Mouse (Mus musculus): ENCODE measurements around the gene Tpcn2. TPM values are rescaled to one million over a fixed set of nuclear protein-coding genes. Genes with fewer than 3 reads are reported as not detected.

Gene Tpcn2
- total and polyA plus RNA-seq, 2 experiments from 2014 or later: 2.3 to 4.7 TPM

DNA sequence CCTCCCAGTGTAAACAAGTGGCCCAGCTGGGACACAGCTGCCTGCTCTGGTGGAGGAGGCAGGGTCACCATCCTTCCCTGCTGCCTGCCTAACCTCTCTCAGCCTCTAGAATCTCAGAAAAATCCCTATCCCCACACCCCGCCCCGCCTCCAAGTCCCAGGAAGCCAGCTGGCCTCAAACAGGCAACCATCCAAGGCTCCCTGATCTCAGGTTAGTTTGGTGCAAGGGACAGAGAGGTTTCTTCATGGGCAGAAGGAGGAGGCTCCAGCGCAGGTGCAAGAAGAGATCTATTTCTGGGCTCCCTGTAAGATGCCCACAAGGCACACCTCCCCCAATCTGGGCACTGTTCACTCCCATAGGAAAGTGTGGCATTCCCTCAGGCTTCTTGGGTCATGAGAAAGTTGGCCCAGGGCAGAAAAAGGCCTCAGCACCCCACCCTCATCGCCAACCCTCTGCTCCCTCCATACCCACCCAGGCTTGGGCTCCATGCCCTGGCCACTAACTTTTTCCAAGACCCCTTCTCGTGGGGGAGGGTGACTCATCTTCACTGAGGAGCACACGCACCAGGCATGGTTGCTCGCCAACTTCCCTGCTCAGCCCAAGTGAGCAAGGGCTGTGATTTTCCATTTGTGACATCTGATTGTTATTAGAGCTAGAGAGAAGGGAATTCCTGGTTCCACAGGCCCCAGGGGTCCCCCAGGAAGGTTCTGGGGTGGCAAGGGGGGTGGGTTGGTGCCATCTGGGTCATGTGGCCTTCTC, 15.9 kb upstream of the Tpcn2 start:
- TF ChIP-seq CTCF (IDR thresholded peaks at IDR 0.05; ENCODE audit: low read depth): no peak
- H3K4me1 ChIP-seq (ENCODE audit: insufficient read depth, low read length): no peaks in the 10 kb centered on the region
- H3K4me3 ChIP-seq (ENCODE audit: low read length): no peak overlapping the region
- no peaks in the 10 kb centered on the region for H3K9me3 ChIP-seq (ENCODE audit: low read length)
- H3K9ac ChIP-seq (replicated peaks; ENCODE audit: low read length): no peak overlapping the region
- H3K36me3 ChIP-seq (ENCODE audit: insufficient read depth, low read length): no peaks in the 10 kb centered on the region
- no peak overlapping the region for H3K4me2 ChIP-seq (ENCODE audit: low read depth, low read length)
- ATAC-seq (no peak), DNase-seq (ENCODE audit: low spot score) (peak; percentile 43)
- H3K27me3 ChIP-seq (ENCODE audit: insufficient read depth, low read length): no peaks in the 10 kb centered on the region
- WGBS: 54% methylated on average over 7 of the region's 7 CpGs
- no peak overlapping the region for H3K27ac ChIP-seq

DNA sequence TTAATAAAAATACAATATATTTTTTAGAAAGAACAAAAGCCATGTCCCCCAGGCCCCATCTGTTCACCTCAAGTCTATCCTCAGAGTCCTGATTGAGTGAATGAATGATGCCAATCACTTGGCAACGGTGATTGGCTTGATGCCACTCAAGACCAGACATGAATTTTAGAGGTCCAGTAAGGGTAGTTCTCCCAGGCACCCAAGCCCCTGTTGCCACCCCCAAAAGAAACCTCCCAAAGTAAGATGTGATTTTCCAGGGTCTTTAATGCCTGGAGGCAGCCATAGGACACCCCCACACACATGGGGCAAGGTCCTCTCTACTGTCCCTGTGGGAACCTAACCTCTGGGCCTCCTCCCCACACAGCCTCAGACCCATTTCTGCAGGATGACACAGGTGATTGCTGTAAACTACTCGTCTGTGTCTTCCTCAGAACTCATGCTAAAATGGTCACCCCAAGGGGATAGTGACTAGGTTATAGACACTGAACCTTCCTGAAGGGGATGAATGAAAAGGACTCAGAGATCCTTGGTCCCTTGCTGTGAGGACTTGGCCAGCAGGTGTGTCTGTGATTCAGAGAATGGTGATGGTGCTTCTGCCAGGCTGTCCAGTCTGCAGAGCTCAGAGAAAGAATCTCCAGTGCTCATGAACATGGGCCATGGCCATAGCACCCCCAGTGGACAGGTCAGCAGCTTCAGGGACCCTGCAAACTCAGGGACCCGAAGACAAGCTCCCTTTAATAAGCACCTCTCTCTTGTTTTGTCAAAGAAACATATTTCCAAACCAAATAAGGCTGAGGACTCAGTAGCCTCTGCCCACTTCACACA, 15.1 kb upstream of the Tpcn2 start:
- ATAC-seq (no peak), DNase-seq (ENCODE audit: low spot score) (no peak)
- no peak overlapping the region for H3K9ac ChIP-seq (replicated peaks; ENCODE audit: low read length)
- TF ChIP-seq CTCF (IDR thresholded peaks at IDR 0.05; ENCODE audit: low read depth): peak; percentile 23; the same call in 1 of the 2 replicates
- no peak overlapping the region for H3K4me3 ChIP-seq (ENCODE audit: low read length)
- no peaks in the 10 kb centered on the region for H3K9me3 ChIP-seq (ENCODE audit: low read length)
- no peak overlapping the region for H3K4me2 ChIP-seq (ENCODE audit: low read depth, low read length)
- H3K36me3 ChIP-seq (ENCODE audit: insufficient read depth, low read length): no peaks in the 10 kb centered on the region
- H3K4me1 ChIP-seq (ENCODE audit: insufficient read depth, low read length): no peaks in the 10 kb centered on the region
- no peak overlapping the region for H3K27ac ChIP-seq
- H3K27me3 ChIP-seq (ENCODE audit: insufficient read depth, low read length): no peaks in the 10 kb centered on the region
- WGBS: 60% methylated on average over 3 of the region's 3 CpGs

DNA sequence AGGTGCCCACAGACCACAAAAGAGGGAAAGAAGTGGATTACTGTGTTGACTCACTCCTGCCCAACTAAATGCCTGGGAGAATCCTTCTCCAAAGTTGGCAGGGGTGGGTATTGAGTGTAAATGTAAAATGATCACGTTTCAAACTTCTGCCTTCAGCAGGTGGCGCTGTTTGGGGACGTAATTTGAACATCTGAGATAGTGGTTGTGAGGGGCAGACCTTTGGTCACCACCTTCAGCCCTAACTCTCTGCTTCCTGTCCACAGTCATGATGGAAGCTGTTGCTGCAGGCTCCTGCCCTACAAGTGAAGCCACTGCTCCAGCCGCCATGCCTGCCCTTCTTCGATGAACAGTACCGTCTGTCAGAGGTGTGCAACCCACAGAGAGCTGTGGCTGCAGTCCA, 10.0 kb upstream of the Tpcn2 start:
- Histone ChIP-seq H3K36me3 (ENCODE audit: insufficient read depth, low read length) (no peaks in the 10 kb centered on the region), H3K9ac (replicated peaks; ENCODE audit: low read length) (no peak overlapping the region), H3K4me1 (ENCODE audit: insufficient read depth, low read length) (no peaks in the 10 kb centered on the region), H3K27ac (no peak overlapping the region), H3K9me3 (ENCODE audit: low read length) (no peaks in the 10 kb centered on the region), H3K4me2 (ENCODE audit: low read depth, low read length) (no peak overlapping the region), H3K27me3 (ENCODE audit: insufficient read depth, low read length) (no peaks in the 10 kb centered on the region), H3K4me3 (ENCODE audit: low read length) (no peak overlapping the region)
- DNase-seq (ENCODE audit: low spot score) (no peak), ATAC-seq (no peak)
- 38% methylated on average over 6 of the region's 6 CpGs for WGBS
- peak; percentile 35 for TF ChIP-seq CTCF (IDR thresholded peaks at IDR 0.05; ENCODE audit: low read depth)

DNA sequence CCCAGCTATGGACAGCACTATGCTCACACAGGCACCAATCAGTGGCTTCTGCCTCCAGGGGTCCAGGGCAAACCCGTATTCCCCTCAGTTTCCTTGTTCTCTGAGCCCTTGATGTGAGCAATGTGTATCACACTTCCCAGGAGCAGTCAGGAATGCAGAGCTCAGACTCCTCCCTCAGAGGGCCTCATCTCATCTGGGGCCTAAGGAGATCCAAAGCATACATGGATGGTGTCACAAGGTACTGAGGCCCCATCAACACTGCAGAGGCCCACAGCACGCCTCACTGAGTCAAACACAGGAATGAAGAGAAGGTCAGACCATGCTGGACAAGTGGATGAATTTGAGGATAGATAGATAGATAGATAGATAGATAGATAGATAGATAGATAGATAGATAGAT, 8.9 kb upstream of the Tpcn2 start:
- H3K27ac ChIP-seq: no peak overlapping the region
- no peak overlapping the region for H3K9ac ChIP-seq (replicated peaks; ENCODE audit: low read length)
- no peak for TF ChIP-seq CTCF (IDR thresholded peaks at IDR 0.05; ENCODE audit: low read depth)
- no peaks in the 10 kb centered on the region for H3K27me3 ChIP-seq (ENCODE audit: insufficient read depth, low read length)
- H3K4me3 ChIP-seq (ENCODE audit: low read length): no peak overlapping the region
- H3K4me1 ChIP-seq (ENCODE audit: insufficient read depth, low read length): no peaks in the 10 kb centered on the region
- H3K4me2 ChIP-seq (ENCODE audit: low read depth, low read length): no peak overlapping the region
- WGBS: 75% methylated on average over 2 of the region's 2 CpGs
- DNase-seq (ENCODE audit: low spot score) (no peak), ATAC-seq (no peak)
- no peaks in the 10 kb centered on the region for H3K36me3 ChIP-seq (ENCODE audit: insufficient read depth, low read length)
- H3K9me3 ChIP-seq (ENCODE audit: low read length): no peaks in the 10 kb centered on the region

DNA sequence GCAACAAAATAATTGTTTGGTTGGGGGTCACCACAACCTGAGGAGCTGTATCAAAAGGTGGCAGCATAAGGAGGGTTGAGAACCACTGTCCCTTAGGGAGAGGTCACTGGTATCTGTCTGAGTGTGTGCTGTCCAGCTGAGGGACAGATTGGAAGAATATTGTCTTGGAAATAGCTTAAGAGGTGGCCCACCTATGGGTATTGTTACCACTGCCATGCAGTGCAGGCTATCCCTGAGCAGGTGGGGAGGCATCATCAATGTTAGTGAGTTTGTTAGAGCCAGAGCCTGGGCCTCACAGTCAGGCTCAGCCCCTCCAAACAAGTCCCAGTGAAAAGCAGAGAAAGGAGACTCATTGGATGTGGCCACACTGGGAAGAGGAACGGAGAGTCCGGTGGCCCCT, 8.0 kb upstream of the Tpcn2 start:
- H3K4me2 ChIP-seq (ENCODE audit: low read depth, low read length): no peak overlapping the region
- no peaks in the 10 kb centered on the region for H3K27me3 ChIP-seq (ENCODE audit: insufficient read depth, low read length)
- no peak for TF ChIP-seq CTCF (IDR thresholded peaks at IDR 0.05; ENCODE audit: low read depth)
- H3K4me1 ChIP-seq (ENCODE audit: insufficient read depth, low read length): no peaks in the 10 kb centered on the region
- DNase-seq (ENCODE audit: low spot score) (no peak), ATAC-seq (no peak)
- H3K4me3 ChIP-seq (ENCODE audit: low read length): no peak overlapping the region
- no peak overlapping the region for H3K27ac ChIP-seq
- H3K9me3 ChIP-seq (ENCODE audit: low read length): no peaks in the 10 kb centered on the region
- no peak overlapping the region for H3K9ac ChIP-seq (replicated peaks; ENCODE audit: low read length)
- WGBS: 96% methylated on average over 2 of the region's 2 CpGs
- H3K36me3 ChIP-seq (ENCODE audit: insufficient read depth, low read length): no peaks in the 10 kb centered on the region

DNA sequence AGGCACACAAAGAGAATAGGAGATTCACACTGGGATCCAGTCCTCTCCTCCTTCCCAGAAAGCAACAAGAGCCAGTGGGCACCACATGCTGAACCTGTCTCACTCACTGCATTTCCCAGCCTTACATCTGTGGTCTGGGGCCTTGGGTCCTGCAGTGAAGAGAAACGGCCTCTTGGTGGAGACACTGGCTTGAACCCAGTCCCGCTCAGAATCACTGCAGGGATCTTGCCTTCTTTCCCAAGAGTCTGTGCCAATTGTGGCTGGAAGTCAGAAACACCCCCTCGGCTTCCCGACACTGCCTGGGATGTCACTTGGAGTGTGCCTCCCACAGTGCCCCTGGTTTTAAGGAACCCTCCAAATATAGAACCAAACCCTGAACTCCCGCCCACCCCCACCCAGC, 5.5 kb upstream of the Tpcn2 start:
- WGBS: 23% methylated on average over 5 of the region's 5 CpGs
- ATAC-seq (peak; percentile 63; the same call in 1 of the 2 replicates), DNase-seq (ENCODE audit: low spot score) (peak; percentile 65)
- H3K4me2 ChIP-seq (ENCODE audit: low read depth, low read length): no peak overlapping the region
- no peak overlapping the region for H3K9ac ChIP-seq (replicated peaks; ENCODE audit: low read length)
- TF ChIP-seq CTCF (IDR thresholded peaks at IDR 0.05; ENCODE audit: low read depth): peak; percentile 71
- no peaks in the 10 kb centered on the region for H3K27me3 ChIP-seq (ENCODE audit: insufficient read depth, low read length)
- H3K9me3 ChIP-seq (ENCODE audit: low read length): no peaks in the 10 kb centered on the region
- H3K36me3 ChIP-seq (ENCODE audit: insufficient read depth, low read length): no peaks in the 10 kb centered on the region
- H3K4me1 ChIP-seq (ENCODE audit: insufficient read depth, low read length): no peaks in the 10 kb centered on the region
- no peak overlapping the region for H3K4me3 ChIP-seq (ENCODE audit: low read length)
- H3K27ac ChIP-seq: no peak overlapping the region

All from hindbrain, postnatal 0 days (tissue).